Mouse (Mus musculus): ENCODE measurements around the gene Creg1.

- no peak for TF ChIP-seq CHD2 (IDR thresholded peaks at IDR 0.05; ENCODE audit: low read depth, low read length)
- TF ChIP-seq HCFC1 (IDR thresholded peaks at IDR 0.05; ENCODE audit: borderline replicate concordance, insufficient read depth, low read length) = no peak
These were observed 8.5 kb downstream of the Creg1 start for GRCm38 (mm10) chr1:165771998-165772397.

Data from ES-E14 (cell line).